Mouse (Mus musculus): Measurements from ENCODE around the gene Eif4e. TPM values are rescaled to one million over a fixed set of nuclear protein-coding genes. Genes with fewer than 3 reads are reported as not detected.
A peak's percentile ranks its signal among the peaks of the same experiment; 100 is the strongest.

Gene Eif4e
- total and polyA plus RNA-seq, 2 experiments from 2014 or later = 104 to 293 TPM

DNA sequence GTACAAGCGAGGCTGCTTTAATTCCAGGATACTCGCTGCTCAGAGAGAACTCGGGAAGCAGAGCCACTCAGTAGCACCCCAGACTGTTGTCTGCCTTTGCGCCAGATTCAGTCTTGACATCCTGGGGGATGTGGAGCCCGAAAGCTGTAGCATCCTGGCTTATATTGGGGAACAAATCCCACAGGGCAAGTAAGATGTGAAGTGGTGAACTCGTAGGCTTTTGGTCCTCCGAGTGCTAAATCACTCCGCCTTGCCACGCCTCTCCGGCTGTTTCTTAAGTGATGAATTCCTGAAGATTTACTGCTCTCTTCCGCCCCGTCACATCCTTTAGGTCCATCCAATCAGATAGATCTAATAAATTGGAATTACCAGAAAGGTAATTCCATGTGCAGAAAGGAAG is 12.7 kb upstream of the Eif4e start:
- WGBS = 40% methylated on average over 12 of the region's 12 CpGs
- peak overlapping the region; percentile 36 for H3K4me2 ChIP-seq (ENCODE audit: low read depth, low read length, poor library complexity, severe bottlenecking)
- no peaks in the 10 kb centered on the region for H3K9me3 ChIP-seq (ENCODE audit: low read length)
- H3K4me1 ChIP-seq (ENCODE audit: insufficient read depth, low read length) = peaks cover 6% of the 10 kb centered on the region; the same call in 1 of the 2 replicates
- H3K4me3 ChIP-seq (ENCODE audit: low read depth, low read length) = 0 out of 2 replicates have a peak overlapping the region, but pooled peaks have one; percentile 18
- H3K27ac ChIP-seq (ENCODE audit: low read depth, low read length) = no peak overlapping the region
- H3K9ac ChIP-seq (replicated peaks; ENCODE audit: low read length, poor library complexity, severe bottlenecking) = no peak overlapping the region
- ATAC-seq (ENCODE audit: low FRiP score) (no peak), DNase-seq (ENCODE audit: low spot score) (no peak)
- H3K36me3 ChIP-seq (ENCODE audit: insufficient read depth, low read length) = no peaks in the 10 kb centered on the region
- H3K27me3 ChIP-seq (ENCODE audit: insufficient read depth, low read length) = no peaks in the 10 kb centered on the region
- no peak for TF ChIP-seq CTCF (IDR thresholded peaks at IDR 0.05)

DNA sequence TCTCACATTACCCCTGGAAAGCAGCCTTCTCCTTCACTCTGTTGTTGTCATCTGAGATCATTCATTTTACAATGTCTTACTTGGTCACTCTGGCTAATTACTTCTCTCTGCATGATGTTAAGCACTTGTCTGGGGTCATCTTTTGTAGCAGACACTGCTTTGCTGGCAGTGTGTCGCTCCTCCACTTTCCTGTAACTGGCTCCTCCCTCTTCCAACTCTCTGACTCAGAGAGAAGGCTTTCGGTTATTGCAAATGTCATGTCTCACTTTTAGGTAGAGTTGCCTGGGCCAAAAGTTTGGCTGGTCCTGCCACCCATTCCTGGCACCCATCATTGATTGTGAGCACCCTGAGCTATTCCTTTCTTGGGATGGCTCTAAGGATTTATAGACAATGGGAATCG is 11.2 kb upstream of the Eif4e start:
- Histone ChIP-seq H3K27ac (ENCODE audit: low read depth, low read length) (no peak overlapping the region), H3K36me3 (ENCODE audit: insufficient read depth, low read length) (no peaks in the 10 kb centered on the region), H3K4me1 (ENCODE audit: insufficient read depth, low read length) (peaks cover 6% of the 10 kb centered on the region; the same call in 1 of the 2 replicates), H3K4me3 (ENCODE audit: low read depth, low read length) (no peak overlapping the region), H3K27me3 (ENCODE audit: insufficient read depth, low read length) (no peaks in the 10 kb centered on the region), H3K9me3 (ENCODE audit: low read length) (no peaks in the 10 kb centered on the region), H3K4me2 (ENCODE audit: low read depth, low read length, poor library complexity, severe bottlenecking) (no peak overlapping the region), H3K9ac (replicated peaks; ENCODE audit: low read length, poor library complexity, severe bottlenecking) (no peak overlapping the region)
- ATAC-seq (ENCODE audit: low FRiP score) = no peak
- DNase-seq (ENCODE audit: low spot score) = no peak
- 57% methylated on average over 3 of the region's 3 CpGs for WGBS
- no peak for TF ChIP-seq CTCF (IDR thresholded peaks at IDR 0.05)

DNA sequence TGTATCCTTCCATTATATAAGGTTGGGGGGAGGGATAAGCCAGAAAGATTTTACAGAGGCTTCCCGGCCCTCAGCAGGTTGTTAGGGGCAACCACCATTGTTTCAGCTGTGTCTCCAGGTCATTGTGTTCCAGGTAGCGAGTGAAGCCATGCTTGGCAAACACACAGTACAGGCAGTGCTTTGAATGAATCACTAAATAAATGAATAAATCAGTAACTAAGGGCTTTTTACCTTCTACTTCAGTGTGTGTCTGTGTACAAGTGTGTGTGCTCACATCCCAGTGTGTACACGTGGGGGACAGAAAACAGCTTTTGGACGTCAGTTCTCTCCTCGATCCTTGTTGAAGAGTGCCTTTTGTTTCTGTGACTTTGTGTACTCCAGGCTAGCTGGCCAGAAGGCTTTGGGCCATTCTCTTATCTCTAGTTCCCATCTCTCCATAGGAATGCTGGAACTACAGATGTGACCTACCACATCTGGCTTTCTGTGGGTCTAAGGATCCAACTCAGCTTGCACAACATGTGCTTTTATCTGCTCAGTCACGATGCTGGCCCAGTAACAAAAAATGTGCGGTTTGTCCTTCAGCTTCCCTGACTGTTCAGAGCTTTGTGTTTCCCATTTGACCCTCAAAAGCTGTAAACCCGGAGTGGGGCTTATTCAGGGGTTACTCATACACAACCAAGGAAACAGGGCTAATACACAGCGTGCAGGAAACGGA is 10.2 kb upstream of the Eif4e start:
- ATAC-seq (ENCODE audit: low FRiP score) = peak; percentile 65; the same call in 1 of the 2 replicates
- DNase-seq (ENCODE audit: low spot score) = peak; percentile 51
- H3K4me2 ChIP-seq (ENCODE audit: low read depth, low read length, poor library complexity, severe bottlenecking) = no peak overlapping the region
- H3K36me3 ChIP-seq (ENCODE audit: insufficient read depth, low read length) = no peaks in the 10 kb centered on the region
- H3K4me3 ChIP-seq (ENCODE audit: low read depth, low read length) = no peak overlapping the region
- no peaks in the 10 kb centered on the region for H3K9me3 ChIP-seq (ENCODE audit: low read length)
- H3K4me1 ChIP-seq (ENCODE audit: insufficient read depth, low read length) = peaks cover 6% of the 10 kb centered on the region; the same call in 1 of the 2 replicates
- no peak overlapping the region for H3K9ac ChIP-seq (replicated peaks; ENCODE audit: low read length, poor library complexity, severe bottlenecking)
- H3K27ac ChIP-seq (ENCODE audit: low read depth, low read length) = no peak overlapping the region
- WGBS = 22% methylated on average over 10 of the region's 10 CpGs
- TF ChIP-seq CTCF (IDR thresholded peaks at IDR 0.05) = no peak
- H3K27me3 ChIP-seq (ENCODE audit: insufficient read depth, low read length) = no peaks in the 10 kb centered on the region

DNA sequence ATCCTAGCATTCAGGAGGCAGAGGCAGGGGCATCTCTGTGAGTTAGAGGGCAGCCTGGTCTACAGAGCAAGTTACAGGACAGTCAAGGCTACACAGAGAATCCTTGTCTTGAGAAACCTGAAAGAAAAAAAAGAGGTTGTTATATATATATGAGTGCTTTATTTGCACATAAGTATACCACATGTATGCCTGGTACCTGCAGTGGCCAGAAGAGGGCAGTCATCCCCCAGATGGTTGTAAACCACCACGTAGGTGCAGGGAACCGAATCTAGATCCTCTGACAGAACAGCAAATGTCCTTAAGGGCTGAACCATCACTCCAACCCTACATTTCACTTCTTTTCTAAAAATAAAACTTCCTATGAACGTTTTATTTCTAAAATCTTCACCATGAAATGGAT is 8.1 kb upstream of the Eif4e start:
- H3K27ac ChIP-seq (ENCODE audit: low read depth, low read length) = no peak overlapping the region
- H3K36me3 ChIP-seq (ENCODE audit: insufficient read depth, low read length) = no peaks in the 10 kb centered on the region
- TF ChIP-seq CTCF (IDR thresholded peaks at IDR 0.05) = peak; percentile 32
- WGBS = 70% methylated on average over 3 of the region's 3 CpGs
- H3K27me3 ChIP-seq (ENCODE audit: insufficient read depth, low read length) = no peaks in the 10 kb centered on the region
- no peak overlapping the region for H3K4me2 ChIP-seq (ENCODE audit: low read depth, low read length, poor library complexity, severe bottlenecking)
- no peak for ATAC-seq (ENCODE audit: low FRiP score)
- no peak overlapping the region for H3K9ac ChIP-seq (replicated peaks; ENCODE audit: low read length, poor library complexity, severe bottlenecking)
- no peaks in the 10 kb centered on the region for H3K9me3 ChIP-seq (ENCODE audit: low read length)
- no peak overlapping the region for H3K4me3 ChIP-seq (ENCODE audit: low read depth, low read length)
- DNase-seq (ENCODE audit: low spot score) = no peak
- H3K4me1 ChIP-seq (ENCODE audit: insufficient read depth, low read length) = peaks cover 6% of the 10 kb centered on the region; the same call in 1 of the 2 replicates

DNA sequence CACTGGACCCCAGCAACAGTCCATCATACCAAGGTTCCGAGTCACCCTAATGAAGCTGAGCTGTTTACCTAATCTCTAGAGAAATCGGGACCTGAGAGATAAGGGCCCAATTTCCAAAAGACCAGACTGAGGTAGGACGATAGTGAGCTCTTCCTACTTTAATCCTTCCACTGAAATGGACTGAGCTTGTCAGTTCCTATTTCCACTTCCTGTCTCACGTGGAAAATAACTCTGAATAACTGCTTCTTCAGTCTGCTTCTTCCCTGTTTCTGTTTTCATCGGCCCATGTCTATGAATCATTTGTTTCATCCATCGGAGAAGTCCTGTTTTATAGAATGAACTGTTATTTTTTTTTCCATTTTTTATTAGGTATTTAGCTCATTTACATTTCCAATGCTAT is 6.8 kb upstream of the Eif4e start:
- no peak for TF ChIP-seq CTCF (IDR thresholded peaks at IDR 0.05)
- Histone ChIP-seq H3K4me3 (ENCODE audit: low read depth, low read length) (no peak overlapping the region), H3K4me1 (ENCODE audit: insufficient read depth, low read length) (peaks cover 6% of the 10 kb centered on the region; the same call in 1 of the 2 replicates), H3K27ac (ENCODE audit: low read depth, low read length) (no peak overlapping the region), H3K27me3 (ENCODE audit: insufficient read depth, low read length) (no peaks in the 10 kb centered on the region), H3K4me2 (ENCODE audit: low read depth, low read length, poor library complexity, severe bottlenecking) (no peak overlapping the region), H3K9ac (replicated peaks; ENCODE audit: low read length, poor library complexity, severe bottlenecking) (no peak overlapping the region), H3K36me3 (ENCODE audit: insufficient read depth, low read length) (no peaks in the 10 kb centered on the region), H3K9me3 (ENCODE audit: low read length) (no peaks in the 10 kb centered on the region)
- ATAC-seq (ENCODE audit: low FRiP score) = no peak
- WGBS = 87% methylated on average over 6 of the region's 6 CpGs
- DNase-seq (ENCODE audit: low spot score) = no peak

DNA sequence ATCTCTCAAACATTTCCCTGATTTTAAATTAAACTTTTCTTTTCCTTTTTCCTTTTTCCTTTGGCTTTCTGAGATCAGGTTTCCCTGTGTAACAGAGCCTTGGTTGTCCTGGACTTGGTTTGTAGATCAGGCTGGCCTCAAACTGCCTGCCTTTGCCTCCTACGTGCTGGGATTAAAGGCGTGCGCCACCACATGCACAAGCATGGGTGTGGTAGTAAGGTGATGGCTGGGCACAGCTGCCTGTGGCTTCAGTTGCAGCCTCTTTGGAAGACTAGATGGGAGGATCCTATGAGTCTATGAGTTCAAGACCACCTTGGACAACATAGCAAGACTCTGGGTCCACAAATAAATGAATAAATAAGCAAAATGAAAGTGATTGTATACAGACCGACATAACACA is 2.0 kb upstream of the Eif4e start:
- H3K4me3 ChIP-seq (ENCODE audit: low read depth, low read length) = no peak overlapping the region
- TF ChIP-seq CTCF (IDR thresholded peaks at IDR 0.05) = no peak
- no peaks in the 10 kb centered on the region for H3K9me3 ChIP-seq (ENCODE audit: low read length)
- H3K4me2 ChIP-seq (ENCODE audit: low read depth, low read length, poor library complexity, severe bottlenecking) = no peak overlapping the region
- no peak for ATAC-seq (ENCODE audit: low FRiP score)
- no peaks in the 10 kb centered on the region for H3K36me3 ChIP-seq (ENCODE audit: insufficient read depth, low read length)
- no peak overlapping the region for H3K9ac ChIP-seq (replicated peaks; ENCODE audit: low read length, poor library complexity, severe bottlenecking)
- no peak for DNase-seq (ENCODE audit: low spot score)
- WGBS = 92% methylated on average over 4 of the region's 4 CpGs
- no peaks in the 10 kb centered on the region for H3K27me3 ChIP-seq (ENCODE audit: insufficient read depth, low read length)
- H3K27ac ChIP-seq (ENCODE audit: low read depth, low read length) = no peak overlapping the region
- no peaks in the 10 kb centered on the region for H3K4me1 ChIP-seq (ENCODE audit: insufficient read depth, low read length)
